ENCODE assay signal across 8 mouse cellular contexts in the genomic region with DNA sequence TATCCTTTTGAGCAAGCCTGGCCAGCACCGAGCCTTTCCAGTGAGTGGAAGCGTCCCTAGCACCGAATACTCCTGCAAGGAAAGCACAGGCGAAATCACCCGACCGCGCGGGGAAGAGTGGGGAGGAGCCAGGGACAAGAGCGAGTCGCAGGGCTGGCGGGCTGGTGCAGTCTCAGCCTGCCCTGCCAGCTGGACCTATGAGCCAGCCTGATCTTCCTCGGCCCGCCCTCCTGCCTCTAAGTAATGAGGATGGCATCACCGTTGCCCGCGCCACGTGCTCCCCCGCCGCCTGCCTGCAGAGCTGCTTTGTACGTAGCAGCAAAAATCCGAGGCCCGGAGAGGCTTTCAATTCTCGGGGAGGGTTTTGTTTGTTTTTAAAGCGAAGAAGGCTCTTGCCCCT. TPM values are rescaled to one million over a fixed set of nuclear protein-coding genes. Genes with fewer than 3 reads are reported as not detected.
A peak's percentile ranks its signal among the peaks of the same experiment; 100 is the strongest.
DNase-seq lines count a peak whose midpoint lies in the region; ATAC-seq and TF ChIP-seq lines count a peak whose summit lies in the region.

No protein-coding gene starts in this region.

- peak overlapping the region; percentile 63 for H3K4me2 ChIP-seq in heart, embryonic 15.5 days
- H3K4me2 ChIP-seq in liver, embryonic 16.5 days (ENCODE audit: low read depth, low read length): peak overlapping the region; percentile 70
- peak overlapping the region; percentile 64 for H3K4me2 ChIP-seq in neural tube, embryonic 12.5 days (replicated peaks)
- peak overlapping the region; percentile 55 for H3K4me2 ChIP-seq in stomach, postnatal 0 days (replicated peaks; ENCODE audit: low read depth)

- H3K9me3 ChIP-seq in forebrain, embryonic 10.5 days: no peaks in the 10 kb centered on the region
- H3K9me3 ChIP-seq in heart, embryonic 15.5 days (replicated peaks): no peaks in the 10 kb centered on the region
- H3K9me3 ChIP-seq in liver, embryonic 16.5 days (replicated peaks; ENCODE audit: control insufficient read depth, low read length): no peaks in the 10 kb centered on the region
- H3K9me3 ChIP-seq in neural tube, embryonic 12.5 days: no peaks in the 10 kb centered on the region
- H3K9me3 ChIP-seq in stomach, postnatal 0 days (ENCODE audit: control insufficient read depth, low read length): no peaks in the 10 kb centered on the region

- 3% methylated on average over 24 of the region's 24 CpGs for WGBS in forebrain, embryonic 10.5 days
- 3% methylated on average over 24 of the region's 24 CpGs for WGBS in heart, embryonic 15.5 days
- WGBS in liver, embryonic 16.5 days (ENCODE audit: insufficient replicate concordance): 3% methylated on average over 24 of the region's 24 CpGs
- under 1% methylated on average over 24 of the region's 24 CpGs for WGBS in neural tube, embryonic 12.5 days
- WGBS in stomach, postnatal 0 days: under 1% methylated on average over 24 of the region's 24 CpGs

- peaks cover 99% of the 10 kb centered on the region for H3K4me1 ChIP-seq in forebrain, embryonic 10.5 days
- peaks cover 99% of the 10 kb centered on the region for H3K4me1 ChIP-seq in heart, embryonic 15.5 days (replicated peaks)
- H3K4me1 ChIP-seq in liver, embryonic 16.5 days (ENCODE audit: control insufficient read depth, low read depth, low read length): peaks cover 78% of the 10 kb centered on the region
- H3K4me1 ChIP-seq in neural tube, embryonic 12.5 days: peaks cover 80% of the 10 kb centered on the region
- H3K4me1 ChIP-seq in stomach, postnatal 0 days (replicated peaks; ENCODE audit: control insufficient read depth, insufficient read depth): peaks cover 23% of the 10 kb centered on the region

- peak; percentile 47 for TF ChIP-seq CTCF in stomach, postnatal 0 days (IDR thresholded peaks at IDR 0.05; ENCODE audit: low read depth)

- peak overlapping the region; percentile 43 for H3K4me3 ChIP-seq in forebrain, embryonic 10.5 days
- H3K4me3 ChIP-seq in heart, embryonic 15.5 days: peak overlapping the region; percentile 26
- H3K4me3 ChIP-seq in liver, embryonic 16.5 days (ENCODE audit: low read depth, low read length): peak overlapping the region; percentile 33
- H3K4me3 ChIP-seq in neural tube, embryonic 12.5 days: peak overlapping the region; percentile 22; the same call in 1 of the 2 replicates
- peak overlapping the region; percentile 26 for H3K4me3 ChIP-seq in stomach, postnatal 0 days (ENCODE audit: low read depth, low read length)

- peaks cover 47% of the 10 kb centered on the region for H3K36me3 ChIP-seq in forebrain, embryonic 10.5 days (replicated peaks)
- no peaks in the 10 kb centered on the region for H3K36me3 ChIP-seq in heart, embryonic 15.5 days
- H3K36me3 ChIP-seq in liver, embryonic 16.5 days (ENCODE audit: control insufficient read depth, insufficient read depth): no peaks in the 10 kb centered on the region
- no peaks in the 10 kb centered on the region for H3K36me3 ChIP-seq in neural tube, embryonic 12.5 days
- no peaks in the 10 kb centered on the region for H3K36me3 ChIP-seq in stomach, postnatal 0 days (ENCODE audit: control insufficient read depth, insufficient read depth, low read length)

- no peaks in the 10 kb centered on the region for H3K27me3 ChIP-seq in forebrain, embryonic 10.5 days (ENCODE audit: poor library complexity, severe bottlenecking)
- no peaks in the 10 kb centered on the region for H3K27me3 ChIP-seq in heart, embryonic 15.5 days
- H3K27me3 ChIP-seq in liver, embryonic 16.5 days (ENCODE audit: control insufficient read depth, insufficient read depth, low read depth, low read length): no peaks in the 10 kb centered on the region
- H3K27me3 ChIP-seq in neural tube, embryonic 12.5 days (replicated peaks): no peaks in the 10 kb centered on the region
- no peaks in the 10 kb centered on the region for H3K27me3 ChIP-seq in stomach, postnatal 0 days (ENCODE audit: control insufficient read depth, insufficient read depth, low read length)

- peak overlapping the region; percentile 89 for H3K27ac ChIP-seq in forebrain, embryonic 10.5 days
- peak overlapping the region; percentile 49 for H3K27ac ChIP-seq in heart, embryonic 15.5 days
- no peak overlapping the region for H3K27ac ChIP-seq in liver, embryonic 16.5 days (ENCODE audit: low read length)
- peak overlapping the region; percentile 53; the same call in 1 of the 2 replicates for H3K27ac ChIP-seq in neural tube, embryonic 12.5 days
- 0 out of 2 replicates have a peak overlapping the region, but pooled peaks have one; percentile 35 for H3K27ac ChIP-seq in stomach, postnatal 0 days (replicated peaks)

- ATAC-seq in CD4-positive, CD25-positive, alpha-beta regulatory T cell, adult 4 months: peak; percentile 78
- ATAC-seq in heart, embryonic 15.5 days (replicated peaks; ENCODE audit: insufficient number of reproducible peaks, insufficient read depth, low FRiP score, low read depth): peak; percentile 80
- peak; percentile 85 for ATAC-seq in liver, embryonic 16.5 days (ENCODE audit: low read depth)
- ATAC-seq in neural tube, embryonic 12.5 days (ENCODE audit: low FRiP score, low read depth): peak; percentile 94
- ATAC-seq in stomach, postnatal 0 days (ENCODE audit: low FRiP score, low TSS enrichment): peak; percentile 96

- peak; percentile 81 for DNase-seq in c-Kit-positive CD71-positive TER-119-negative erythroid progenitor cells, embryonic 14.5 days (ENCODE audit: low read depth)
- peak; percentile 83 for DNase-seq in forebrain, embryonic 10.5 days (ENCODE audit: extremely low spot score, low spot score)
- DNase-seq in kidney, postnatal 25 days: peak; percentile 93 to 97
- DNase-seq in stomach, postnatal 0 days (ENCODE audit: low spot score): peak; percentile 92

- peak overlapping the region; percentile 46; the same call in 1 of the 2 replicates for H3K9ac ChIP-seq in heart, embryonic 15.5 days
- H3K9ac ChIP-seq in liver, embryonic 16.5 days (ENCODE audit: low read depth, low read length): peak overlapping the region; percentile 40; the same call in 1 of the 2 replicates
- H3K9ac ChIP-seq in neural tube, embryonic 12.5 days: peak overlapping the region; percentile 48
- peak overlapping the region; percentile 57 for H3K9ac ChIP-seq in stomach, postnatal 0 days (ENCODE audit: low read length)

- TF ChIP-seq EP300 in stomach, postnatal 0 days (optimal IDR thresholded peaks at IDR 0.05): no peak

RNA-seq across cellular contexts. Expression of a gene that starts 22.5 kb away (rescaled TPM):
- polyA plus RNA-seq in CD4-positive, CD25-positive, alpha-beta regulatory T cell, adult 4 months (2017; shearing (Covaris generic)): 100 to 1,000 TPM; 111 to 235 TPM
- 224 and 281 TPM in 2 replicates for polyA plus RNA-seq in forebrain, embryonic 10.5 days (2016; fragmentation: Nextera tagmentation; extraction: Ambion mirVana)
- polyA plus RNA-seq in heart, embryonic 15.5 days (2015; fragmentation: Nextera tagmentation; extraction: Ambion mirVana): 128 and 176 TPM in 2 replicates
- 54.2 and 57.5 TPM in 2 replicates for polyA plus RNA-seq in liver, embryonic 16.5 days (2015; fragmentation: Nextera tagmentation; extraction: Ambion mirVana)
- polyA plus RNA-seq in neural tube, embryonic 12.5 days (2016; fragmentation: Nextera tagmentation; extraction: Ambion mirVana): 149 and 186 TPM in 2 replicates
- 67.9 and 89.9 TPM in 2 replicates for polyA plus RNA-seq in stomach, postnatal 0 days (2015; fragmentation: Nextera tagmentation; extraction: Ambion mirVana)
